Mouse (Mus musculus) heart, adult 11 months (tissue): Measurements from ENCODE around the gene Tram2.
A peak's percentile ranks its signal among the peaks of the same experiment; 100 is the strongest.

Experiments
- DNase-seq: peaks from one replicate; pipeline ENCODE4 v3.0.0; 2022

Gene Tram2

GRCm38 (mm10) chr1:20969642-20970041 is 109.4 kb downstream of the Tram2 start:
- no peak for DNase-seq

- DNase-seq: no peak
Observed at GRCm38 (mm10) chr1:20954876-20955275, 124.2 kb downstream of the Tram2 start.

GRCm38 (mm10) chr1:20951799-20952198 is 127.2 kb downstream of the Tram2 start:
- no peak for DNase-seq

GRCm38 (mm10) chr1:20951300-20951763 is 127.7 kb downstream of the Tram2 start, which contains the start of gene Efhc1:
Gene Efhc1, plus strand, starts transcription at chr1:20951626.
- peak; percentile 100 for DNase-seq
